Mouse (Mus musculus) lung, postnatal 25 days (tissue): ENCODE results near the gene Mak.
"Not testable (repeated sequence)": the region's sequence is repeated elsewhere in the genome, so short reads cannot be mapped to it uniquely, and the experiment has no call there.

Source experiments
- DNase-seq: peaks from one replicate; pipeline ENCODE4 v3.0.0; 2022; ENCODE audit warnings: low spot score

The Mak gene

DNA sequence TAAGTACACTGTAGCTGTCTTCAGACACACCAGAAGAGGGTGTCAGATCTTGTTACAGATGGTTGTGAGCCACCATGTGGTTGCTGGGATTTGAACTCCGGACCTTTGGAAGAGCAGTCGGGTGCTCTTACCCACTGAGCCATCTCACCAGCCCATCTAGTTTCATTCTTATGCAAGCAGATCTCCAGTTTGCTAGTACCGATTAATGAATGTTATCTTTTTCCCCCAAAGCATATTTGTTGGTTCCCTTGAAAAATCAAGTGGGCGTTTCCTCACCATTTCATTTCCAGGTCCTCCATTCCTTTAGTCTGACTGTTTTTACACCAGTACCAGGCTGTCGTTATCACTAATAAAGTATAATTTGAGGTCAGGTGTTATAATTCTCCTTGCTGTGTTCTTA lies 81.0 kb downstream of the Mak start:
- DNase-seq, result not testable (repeated sequence)

- no peak for DNase-seq
Measured at GRCm38 (mm10) chr13:40994487-40995263, 84.8 kb downstream of the Mak start.

- DNase-seq, result no peak
Measured at GRCm38 (mm10) chr13:40988418-40988817, 91.1 kb downstream of the Mak start.

DNA sequence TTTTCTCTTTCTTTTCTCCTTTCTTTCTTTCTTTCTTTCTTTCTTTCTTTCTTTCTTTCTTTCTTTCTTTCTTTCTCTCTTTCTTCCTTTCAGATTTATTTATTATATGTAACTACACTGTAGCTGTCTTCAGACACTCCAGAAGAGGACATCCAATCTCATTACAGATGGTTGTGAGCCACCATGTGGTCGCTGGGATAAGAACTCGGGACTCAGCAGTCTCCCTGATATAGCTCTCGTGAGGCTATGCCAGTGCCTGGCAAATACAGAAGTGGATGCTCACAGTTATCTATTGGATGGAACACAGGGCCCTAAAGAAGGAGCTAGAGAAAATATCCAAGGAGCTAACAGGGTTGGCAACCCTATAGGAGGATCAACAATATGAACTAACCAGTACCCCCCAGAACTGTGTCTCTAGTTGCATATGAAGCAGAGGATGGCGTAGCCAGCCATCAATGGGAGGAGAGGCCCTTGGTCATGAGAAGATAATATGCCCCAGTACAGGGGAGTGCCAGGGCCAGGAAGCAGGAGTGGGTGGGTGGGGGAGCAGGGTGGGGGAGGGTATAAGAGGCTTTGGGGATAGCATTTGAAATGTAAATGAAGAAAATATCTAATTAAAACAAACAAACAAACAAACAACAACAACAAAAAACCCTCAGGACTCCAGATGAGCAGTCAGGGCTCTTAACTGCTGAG lies 91.8 kb downstream of the Mak start:
- not testable (repeated sequence) for DNase-seq

GRCm38 (mm10) chr13:40986081-40986480 lies 93.4 kb downstream of the Mak start:
- no peak for DNase-seq

DNA sequence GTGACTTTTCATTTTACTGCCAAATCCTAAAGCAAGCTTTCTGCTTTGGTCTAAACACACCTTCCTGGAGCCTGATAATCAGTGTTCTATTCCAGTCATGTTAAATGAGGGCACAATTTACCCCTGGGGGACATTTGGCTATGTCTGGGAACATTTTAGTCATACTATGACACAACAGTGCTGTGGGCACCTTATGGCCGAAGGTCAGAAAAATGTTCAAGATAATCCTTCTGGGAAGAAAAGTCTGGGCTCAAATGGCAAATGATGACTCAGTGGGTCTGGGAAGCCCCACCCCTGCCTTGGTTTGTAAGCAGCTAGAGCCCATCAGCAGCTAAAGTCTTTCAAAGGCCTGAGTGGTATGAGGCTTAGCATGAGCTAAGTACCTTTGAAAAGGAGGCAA lies 96.7 kb downstream of the Mak start:
- DNase-seq, result no peak

DNA sequence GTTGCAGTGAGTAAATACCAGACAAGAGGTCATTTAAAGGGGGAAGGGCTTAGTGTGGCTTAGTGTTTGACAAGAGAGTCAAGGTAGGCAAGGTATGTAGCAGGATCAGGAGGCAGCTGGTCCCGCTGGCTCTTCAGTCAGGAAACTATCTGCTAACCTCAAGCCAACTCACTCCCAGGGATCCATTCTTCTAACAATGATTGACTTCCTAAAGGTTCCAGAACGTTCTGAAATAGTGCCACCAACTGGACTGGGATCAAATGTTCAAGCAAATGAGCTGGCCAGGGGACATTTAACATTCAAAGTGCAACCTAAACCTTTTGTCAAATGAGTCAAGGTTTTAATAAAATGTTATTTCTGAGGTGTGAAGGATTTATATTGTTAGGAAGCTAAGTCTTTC lies 100.2 kb downstream of the Mak start:
- DNase-seq, result peak; percentile 52

GRCm38 (mm10) chr13:40978652-40979051 lies 100.9 kb downstream of the Mak start:
- peak; percentile 28 for DNase-seq

GRCm38 (mm10) chr13:40977609-40978008 lies 101.9 kb downstream of the Mak start:
- peak; percentile 67 for DNase-seq
